Mouse (Mus musculus): ENCODE data around the gene Arfip1.

Arfip1 gene

GRCm38 (mm10) chr3:84484333-84484732, 98.1 kb downstream of the Arfip1 start:
- no peak for DNase-seq

DNA sequence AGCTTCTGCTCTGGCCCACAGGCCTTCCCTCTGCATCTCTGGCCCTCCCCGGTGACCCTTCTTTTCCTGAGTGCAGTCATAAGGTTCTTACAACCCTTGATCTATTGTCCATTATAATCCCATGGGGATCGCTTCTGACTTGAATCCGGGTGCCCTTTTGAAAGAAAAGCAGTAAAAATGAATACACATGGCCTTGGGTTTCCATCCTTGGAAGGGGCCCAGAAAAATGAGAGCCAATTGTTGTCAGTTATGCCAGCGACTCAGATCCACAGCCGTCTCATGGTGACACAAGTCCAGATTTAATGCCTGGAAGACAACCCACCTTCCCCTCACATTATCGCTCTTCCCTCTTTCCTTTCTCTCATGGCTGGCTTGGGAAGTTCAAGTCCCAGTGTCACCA, 100.3 kb downstream of the Arfip1 start:
- no peak for DNase-seq

- DNase-seq: peak; percentile 89
These were observed 101.3 kb downstream of the Arfip1 start for GRCm38 (mm10) chr3:84481104-84481503.

DNA sequence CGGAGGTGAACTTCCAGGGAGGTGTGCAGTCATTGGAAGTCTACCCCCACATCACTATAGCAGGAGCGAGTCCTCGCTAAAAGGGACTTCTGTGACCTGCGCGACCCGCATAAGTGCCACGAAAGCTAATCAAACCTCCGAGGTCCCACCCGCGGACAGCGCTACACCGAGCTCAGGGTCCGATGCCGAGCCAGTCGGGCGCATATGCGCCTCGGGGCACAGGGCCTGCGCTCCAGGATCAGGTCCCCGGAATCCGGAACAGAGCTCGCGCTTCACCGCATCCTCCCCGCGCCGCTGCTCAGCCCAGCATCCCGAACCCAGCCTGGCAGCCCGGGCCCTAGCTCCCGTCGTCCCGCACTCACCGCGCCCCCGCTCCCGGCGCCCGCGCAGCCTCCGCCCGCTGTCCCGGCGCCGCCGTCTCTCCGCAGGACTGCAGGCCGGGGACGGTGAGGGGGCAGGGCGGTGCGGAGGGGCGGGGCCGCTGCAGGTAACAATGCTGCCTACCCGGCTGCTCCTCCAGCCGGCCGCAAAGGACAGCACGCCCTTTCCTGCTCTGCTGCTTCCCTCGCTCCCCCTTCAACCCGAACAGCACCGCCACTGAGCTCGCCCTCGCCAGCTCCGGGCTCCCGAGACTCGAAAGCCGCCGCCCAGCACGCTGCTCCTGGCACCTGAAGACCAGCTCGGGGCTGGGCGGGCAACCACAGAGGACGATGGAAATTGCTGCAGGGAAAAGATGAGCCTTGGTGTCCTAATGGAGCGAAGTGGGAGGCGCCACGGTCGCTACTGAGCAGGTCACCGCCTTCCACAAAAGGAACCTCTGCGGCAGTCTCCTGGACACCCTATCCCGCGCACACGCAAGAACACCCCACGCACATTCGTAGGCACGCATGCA, 102.2 kb downstream of the Arfip1 start, which contains the start of gene Fhdc1:
Gene Fhdc1, minus strand, starts transcription at position 424 of the 892 bp plus-strand sequence.
- DNase-seq: peak; percentile 91

- DNase-seq: peak; percentile 94
These were observed 103.0 kb downstream of the Arfip1 start for GRCm38 (mm10) chr3:84479293-84480005.

DNA sequence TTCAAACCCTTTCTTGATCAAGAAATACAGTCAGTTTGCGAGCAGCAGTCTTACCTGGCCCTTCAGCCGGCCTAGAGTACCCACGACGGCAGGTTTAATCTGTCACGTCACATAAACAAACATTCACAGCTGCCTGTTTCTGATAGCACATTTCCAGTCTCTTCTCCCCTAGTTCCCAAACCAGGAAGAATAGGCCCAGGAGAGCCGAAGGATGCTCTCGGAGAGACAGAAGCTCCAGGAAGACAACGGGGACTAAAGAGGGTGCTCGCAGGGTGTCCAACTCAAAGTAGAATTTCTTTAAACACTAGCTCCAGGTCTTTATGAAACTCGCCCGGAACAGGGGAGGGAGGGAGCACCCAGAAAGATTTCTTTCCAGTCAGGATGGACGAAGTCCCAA, 103.5 kb downstream of the Arfip1 start:
- DNase-seq: no peak

DNA sequence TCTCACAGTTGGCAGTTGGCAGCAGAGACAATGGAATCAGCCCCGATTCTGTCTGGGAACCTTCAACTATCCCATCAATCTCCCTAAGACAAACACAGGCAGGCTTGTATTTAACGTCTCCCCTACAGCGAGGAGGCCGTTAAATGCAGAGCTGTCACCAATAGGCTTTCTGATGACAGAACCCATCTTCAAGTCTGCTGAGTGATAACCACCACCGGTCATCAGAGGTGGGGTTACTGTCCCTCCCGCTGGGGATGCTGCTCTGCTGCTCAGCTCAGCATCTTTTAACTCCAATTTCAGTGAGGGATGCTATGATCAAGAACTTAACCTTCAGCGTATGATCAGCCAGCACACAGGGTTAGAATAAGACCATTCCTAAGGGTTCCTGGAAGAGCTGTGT, 104.2 kb downstream of the Arfip1 start:
- no peak for DNase-seq

DNA sequence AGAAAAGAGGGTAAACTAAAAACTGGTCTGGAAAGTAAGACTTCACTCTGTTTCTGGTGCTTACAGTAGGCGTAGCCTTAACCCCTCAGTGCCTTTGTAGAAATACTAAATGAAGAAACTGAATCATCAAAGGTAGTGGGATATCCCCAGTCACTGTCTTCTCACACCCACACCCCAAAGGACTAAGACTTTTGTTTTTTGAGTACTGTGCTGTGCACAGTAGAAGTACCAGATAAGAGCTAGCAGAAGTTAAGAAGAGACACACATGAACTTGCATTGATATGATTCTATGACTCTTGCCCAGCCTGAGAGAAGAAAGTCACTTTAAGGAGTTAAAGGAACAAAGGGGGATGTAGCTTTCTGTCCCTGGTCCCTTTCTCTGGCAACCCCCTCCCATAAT, 104.9 kb downstream of the Arfip1 start:
- no peak for DNase-seq

DNA sequence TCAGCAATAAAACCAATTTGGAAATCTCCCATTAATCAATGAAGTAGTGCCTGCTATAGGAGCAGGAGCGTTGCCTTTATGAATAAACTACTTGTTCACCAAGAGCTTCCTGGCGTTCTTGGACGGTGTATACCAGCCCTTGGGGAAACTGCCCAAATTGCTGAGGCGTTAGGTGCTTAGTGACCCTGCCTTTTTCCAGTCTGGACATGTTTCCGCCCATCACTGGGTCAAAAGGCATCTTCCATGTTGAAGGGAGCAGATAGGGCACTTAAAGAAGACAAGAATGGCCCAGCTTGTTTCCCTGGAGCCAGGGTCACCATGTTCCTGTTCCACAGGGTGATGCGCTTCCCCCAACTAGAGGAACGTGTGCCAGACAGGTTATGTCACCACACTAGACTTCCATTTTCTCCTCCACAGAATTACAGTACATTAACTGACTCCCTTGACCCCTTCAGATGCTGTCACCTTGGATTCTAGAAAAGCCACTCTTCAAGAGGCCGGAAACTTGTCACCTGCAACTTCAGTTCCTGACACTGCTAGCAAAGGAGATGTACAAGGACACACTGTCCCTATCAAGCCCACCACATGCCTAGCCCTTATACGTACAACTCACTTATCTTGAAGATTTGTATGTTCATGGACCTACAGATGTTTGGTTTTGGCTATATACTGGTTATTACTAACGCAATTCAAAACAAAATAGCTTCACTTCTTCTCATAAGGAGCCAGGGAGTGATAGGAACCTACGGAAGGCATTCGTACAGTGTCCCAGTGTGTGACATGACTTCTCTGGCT, 107.2 kb downstream of the Arfip1 start:
- peak; percentile 78 for DNase-seq

- no peak for DNase-seq
These were observed 108.0 kb downstream of the Arfip1 start for GRCm38 (mm10) chr3:84474398-84474797.

- no peak for DNase-seq
These were observed 109.5 kb downstream of the Arfip1 start for GRCm38 (mm10) chr3:84472955-84473354.

GRCm38 (mm10) chr3:84472527-84472926, 109.9 kb downstream of the Arfip1 start:
- DNase-seq: no peak

GRCm38 (mm10) chr3:84471146-84471545, 111.3 kb downstream of the Arfip1 start:
- peak; percentile 73 for DNase-seq

GRCm38 (mm10) chr3:84468111-84468453, 114.3 kb downstream of the Arfip1 start:
- DNase-seq: no peak

DNA sequence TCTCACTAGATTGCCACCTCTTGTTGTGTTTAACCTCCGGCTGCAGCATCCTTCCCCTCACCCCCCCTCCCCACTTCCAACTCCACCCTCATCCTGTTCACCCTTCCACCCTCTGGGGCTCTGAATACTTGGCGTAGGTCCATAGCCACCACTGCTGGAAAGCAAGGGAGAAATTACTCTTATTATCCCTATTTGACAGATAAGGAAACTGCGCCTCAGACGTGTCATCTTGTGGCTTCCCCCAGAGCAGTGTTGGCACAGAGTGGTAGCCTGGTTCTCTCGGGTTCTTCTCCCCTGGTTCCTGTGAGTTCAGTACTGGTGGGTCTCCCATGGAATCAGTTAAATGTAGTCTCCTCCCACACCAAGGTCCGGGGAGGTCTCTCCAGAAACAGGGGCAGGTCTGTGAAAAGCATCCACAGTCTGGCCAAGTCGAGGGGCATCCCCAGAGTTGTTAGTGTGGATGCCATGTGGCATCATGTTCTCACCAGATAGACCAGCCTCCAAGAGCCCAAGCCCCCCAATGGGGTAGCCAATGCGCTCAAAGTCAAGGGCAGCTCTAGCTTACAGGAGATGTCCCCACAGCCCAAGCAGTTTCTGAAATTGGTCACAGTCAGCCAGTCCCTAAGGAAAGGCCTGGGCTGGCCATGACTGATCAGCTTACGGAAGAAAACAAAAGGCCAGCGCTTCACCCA, 114.9 kb downstream of the Arfip1 start:
- peak; percentile 87 for DNase-seq

DNA sequence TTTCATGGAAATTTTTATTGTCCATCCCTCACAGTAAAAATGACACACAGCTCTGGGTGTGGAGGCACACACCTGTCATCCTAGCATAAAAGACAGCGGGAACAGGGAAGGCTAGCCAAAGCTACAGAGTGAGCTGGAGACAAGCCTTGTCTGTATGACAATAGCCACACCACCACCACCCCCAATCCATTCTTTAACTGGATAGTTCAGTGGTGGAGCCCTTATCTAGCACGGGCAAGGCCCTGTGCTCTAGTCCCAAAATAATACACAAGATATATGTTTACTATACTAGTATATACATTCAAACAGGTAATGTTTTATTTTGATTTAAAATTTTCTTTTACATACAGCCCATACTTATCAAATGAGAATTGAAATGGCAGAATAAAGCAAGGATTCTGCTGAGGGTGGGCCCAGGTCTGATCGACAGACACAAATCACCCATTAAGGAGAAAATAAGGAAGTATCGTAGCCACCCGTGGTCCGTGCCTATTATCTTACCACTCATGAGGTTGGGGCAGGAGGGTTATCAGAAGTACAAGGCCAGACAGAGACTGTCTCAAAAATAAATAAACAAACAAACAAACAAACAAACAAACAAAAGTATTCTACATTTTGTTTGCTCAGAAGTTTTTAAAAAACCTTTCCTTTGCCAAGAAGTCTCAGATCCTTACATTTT, 116.5 kb downstream of the Arfip1 start:
- DNase-seq: no peak

- peak; percentile 59 for DNase-seq
These were observed 120.7 kb downstream of the Arfip1 start for GRCm38 (mm10) chr3:84461687-84462086.

- peak; percentile 90 for DNase-seq
These were observed 121.5 kb downstream of the Arfip1 start for GRCm38 (mm10) chr3:84460952-84461351.

DNA sequence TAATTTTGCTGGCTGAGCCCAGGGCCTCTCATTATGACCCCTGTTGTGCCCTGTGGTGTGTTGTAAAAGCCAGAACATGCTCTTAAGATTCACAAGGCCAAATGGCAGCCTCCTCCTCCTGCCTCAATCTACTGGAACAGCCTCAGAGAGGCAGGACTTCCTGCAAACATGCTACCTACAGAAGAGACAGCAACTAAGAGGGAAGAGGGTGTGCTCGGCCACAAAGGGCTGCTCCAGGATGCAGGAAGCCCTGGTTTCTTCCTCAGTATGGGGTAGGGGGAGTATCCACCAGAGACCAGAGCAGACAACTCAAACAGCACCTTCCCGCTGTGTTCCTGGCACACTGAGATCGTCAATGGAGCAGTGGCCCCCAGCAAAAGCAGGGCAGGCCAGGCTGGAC, 121.9 kb downstream of the Arfip1 start:
- peak; percentile 84 for DNase-seq

GRCm38 (mm10) chr3:84455733-84456417, 126.5 kb downstream of the Arfip1 start:
- no peak for DNase-seq

DNA sequence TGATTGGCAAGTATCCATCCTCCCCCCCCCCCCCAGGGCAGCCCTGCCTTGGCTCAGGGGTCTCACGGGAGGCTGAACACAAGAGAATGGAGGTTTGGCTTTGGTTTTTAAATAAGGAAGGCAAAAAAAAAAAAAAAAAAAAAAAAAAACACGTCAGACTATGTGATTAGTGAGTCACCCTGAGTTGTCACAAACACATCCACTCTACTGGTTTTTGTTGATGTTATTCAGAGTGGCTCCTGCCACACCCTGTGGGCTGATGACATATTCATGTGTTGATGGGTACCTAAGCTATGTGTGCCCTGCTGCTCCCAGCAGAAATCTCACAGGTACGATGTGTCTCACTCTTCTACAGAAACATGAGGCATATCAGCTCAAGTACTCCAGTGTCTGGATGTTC, 131.8 kb downstream of the Arfip1 start:
- no peak for DNase-seq

All from heart, adult 11 months (tissue).